Mouse (Mus musculus) B cell, adult 2 months (primary cell): ENCODE results near the gene Fbln5.

Experiments used
- DNase-seq, 2 experiments: peaks; one replicate each; pipeline ENCODE4 v3.0.0; 2022

Gene Fbln5

GRCm38 (mm10) chr12:101759440-101760045, 59.3 kb downstream of the Fbln5 start:
- DNase-seq: no peak

DNA sequence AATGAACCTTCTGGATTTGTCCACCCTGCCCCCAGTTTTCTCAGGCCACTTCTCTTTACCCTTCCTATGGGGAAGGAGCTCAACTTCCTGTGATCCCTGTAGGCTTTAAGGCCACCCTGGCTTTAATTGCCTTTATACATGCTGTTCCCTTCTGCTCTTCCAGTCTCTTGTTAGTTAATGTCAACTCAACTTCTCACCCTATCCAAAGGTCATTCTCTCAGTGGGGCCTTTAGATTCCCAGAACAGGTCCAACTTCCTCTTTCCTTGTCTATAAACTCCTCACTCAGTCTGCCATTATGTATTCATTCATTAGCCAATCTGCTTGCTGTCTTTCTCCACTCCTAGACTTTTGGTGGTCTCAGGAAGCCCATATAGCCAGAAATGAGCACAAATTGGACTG, 60.2 kb downstream of the Fbln5 start:
- DNase-seq: no peak

DNA sequence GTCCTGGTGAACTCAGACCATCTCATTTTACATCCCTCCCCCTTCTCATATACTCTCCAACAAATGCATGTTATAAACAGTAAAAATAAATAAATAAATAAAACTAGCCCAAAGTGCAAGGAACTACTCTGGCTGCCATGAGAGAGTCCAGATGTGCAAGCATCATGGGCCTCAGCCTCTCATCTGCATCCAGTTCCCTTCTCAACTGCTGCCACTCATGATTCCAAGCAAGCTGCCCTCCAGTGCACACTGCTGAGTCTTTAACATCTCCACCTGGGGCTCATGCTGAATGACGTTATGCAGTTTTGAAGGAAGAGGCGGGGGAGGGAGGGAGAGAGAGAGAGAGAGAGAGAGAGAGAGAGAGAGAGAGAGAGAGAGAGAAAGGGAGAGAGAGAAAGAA, 76.5 kb downstream of the Fbln5 start:
- no peak for DNase-seq

GRCm38 (mm10) chr12:101740486-101740885, 78.4 kb downstream of the Fbln5 start:
- no peak for DNase-seq

DNA sequence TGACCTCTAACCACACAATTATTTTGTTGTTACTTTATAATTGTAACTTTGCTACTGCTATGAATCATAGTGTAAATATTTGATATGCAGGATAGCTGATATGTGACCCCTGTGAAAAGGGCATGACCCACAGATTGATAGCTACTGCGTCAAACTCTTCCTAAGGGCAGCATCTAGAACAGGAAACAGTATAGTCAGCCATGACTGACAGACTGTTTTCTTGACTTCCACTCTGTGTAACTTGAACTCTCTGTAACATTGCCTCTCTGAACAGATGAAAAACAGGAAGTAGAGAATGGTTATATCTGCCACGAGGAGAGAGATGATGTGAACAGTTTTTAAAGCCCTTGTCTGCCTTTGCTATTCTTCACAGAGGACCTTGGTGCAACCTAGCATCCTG, 78.8 kb downstream of the Fbln5 start:
- DNase-seq: no peak

DNA sequence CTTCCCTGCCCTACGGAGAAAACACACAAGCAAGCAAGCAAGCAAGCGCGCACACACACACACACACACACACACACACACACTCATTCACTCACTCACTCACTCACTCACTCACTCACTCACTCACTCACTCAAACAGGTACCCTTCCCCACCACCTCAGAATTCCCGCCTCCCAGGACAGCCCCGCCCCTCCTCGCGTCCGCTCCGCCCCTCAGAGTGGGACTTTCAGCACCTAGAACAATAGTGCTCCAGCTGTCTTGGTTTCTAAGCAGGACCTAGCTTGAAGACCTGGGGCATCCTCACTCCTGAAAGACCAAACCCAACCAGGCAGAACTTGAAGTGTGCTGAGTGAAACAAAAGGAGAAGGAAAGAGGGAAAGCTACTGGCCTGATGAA, 100.1 kb downstream of the Fbln5 start:
- DNase-seq: peak in 1 of 2 experiments; percentile 6

DNA sequence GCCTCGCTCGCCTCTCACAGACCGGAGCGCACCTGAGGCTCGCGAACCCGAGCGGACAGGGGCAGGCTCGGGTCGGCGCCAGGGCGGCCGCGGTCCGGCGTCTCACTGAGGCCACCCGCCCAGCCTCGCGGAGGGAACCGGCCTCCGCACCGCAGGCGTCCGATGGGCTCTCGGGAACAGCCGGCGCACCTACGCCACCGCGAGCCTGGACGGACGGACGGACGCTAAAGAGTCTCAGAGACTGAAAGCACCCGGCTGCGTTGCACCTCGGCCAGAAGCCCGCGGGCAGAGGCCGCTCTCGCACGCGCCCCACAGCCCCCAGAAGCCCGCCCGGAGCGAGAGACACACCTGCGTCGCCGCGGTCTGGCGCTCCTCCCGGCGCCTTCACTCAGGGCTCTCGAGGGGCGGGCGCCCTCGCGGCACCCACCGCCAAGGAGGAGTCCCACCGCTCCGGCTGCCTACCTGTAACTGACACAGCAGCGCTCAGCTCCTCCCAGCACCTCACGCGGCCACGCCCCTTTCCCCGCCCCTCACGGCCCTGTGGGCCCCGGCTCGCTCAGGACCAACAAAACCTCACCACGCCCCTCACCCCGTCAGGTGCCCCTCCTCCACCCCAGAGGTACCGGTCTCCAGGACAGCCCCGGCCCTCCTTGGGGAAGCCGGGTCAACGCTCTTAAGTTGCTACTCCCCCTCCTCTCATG, 100.7 kb downstream of the Fbln5 start, which contains the start of gene Tc2n:
Gene Tc2n, minus strand, starts transcription at position 470 of the 701 bp plus-strand sequence.
- peak; percentile 68 to 71 for DNase-seq

DNA sequence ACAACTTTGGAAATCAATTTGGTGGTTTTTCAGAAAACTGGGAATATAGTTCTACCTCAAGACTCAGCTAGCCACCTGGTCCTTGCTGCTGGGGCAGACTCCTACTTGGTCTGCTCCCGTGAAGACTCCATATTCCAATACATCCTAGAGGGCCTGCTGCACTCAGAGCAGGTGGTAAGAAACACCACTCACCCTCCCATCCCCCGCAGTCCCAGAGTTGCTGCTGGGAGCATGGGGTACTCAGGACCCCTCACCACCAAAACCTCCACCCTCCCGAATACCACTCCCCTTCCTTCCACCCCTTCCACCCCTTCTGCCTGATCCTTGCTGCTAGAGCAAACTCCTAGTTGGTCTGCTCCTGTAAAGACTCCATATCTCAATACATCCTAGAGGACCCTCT, 119.7 kb downstream of the Fbln5 start:
- no peak for DNase-seq
